9 mouse cellular contexts compared by ENCODE assay signal in the genomic region with DNA sequence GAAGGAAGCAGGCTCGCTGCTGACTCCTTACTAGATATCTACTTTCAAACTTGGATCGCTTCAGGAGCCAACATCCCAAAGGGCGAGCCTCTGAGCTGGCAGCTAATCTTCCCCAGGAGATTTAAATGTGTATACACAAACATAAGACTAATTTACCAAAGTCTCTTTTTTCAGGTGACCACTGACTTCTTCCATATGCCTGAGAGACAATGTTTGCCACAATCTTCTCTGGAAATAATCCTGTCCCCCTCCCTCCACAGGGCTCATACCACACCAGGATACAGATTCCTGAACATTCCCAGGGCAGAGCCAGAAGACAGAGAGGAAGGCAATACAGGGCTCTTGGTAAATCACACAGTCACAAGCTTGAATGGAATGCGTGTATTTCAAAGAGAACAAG. TPM values are rescaled to one million over a fixed set of nuclear protein-coding genes. Genes with fewer than 3 reads are reported as not detected.
DNase-seq lines count a peak whose midpoint lies in the region; ATAC-seq and TF ChIP-seq lines count a peak whose summit lies in the region.
"Had no signal": no experiment of that assay in that cellular context is flagged by ENCODE, and none has a peak within 500 bp of the region (broad histone marks: within the 10 kb centered on the region; RNA-seq: fewer than 3 reads in every experiment).

No protein-coding gene starts in this region.

- no peak overlapping the region for H3K27ac ChIP-seq in kidney, postnatal 0 days
- H3K27ac ChIP-seq in embryonic facial prominence, embryonic 12.5 days: no peak overlapping the region
- H3K27ac ChIP-seq in hindbrain, embryonic 16.5 days (ENCODE audit: low read depth, low read length): no peak overlapping the region
- no peak overlapping the region for H3K27ac ChIP-seq in midbrain, postnatal 0 days (ENCODE audit: low read depth, low read length)

- ATAC-seq in kidney, postnatal 0 days (replicated peaks; ENCODE audit: low FRiP score, low read depth): no peak
- no peak for ATAC-seq in embryonic facial prominence, embryonic 12.5 days (ENCODE audit: insufficient number of reproducible peaks, insufficient read depth, low FRiP score, low TSS enrichment)
- ATAC-seq in hindbrain, embryonic 16.5 days: no peak
- ATAC-seq in midbrain, postnatal 0 days (ENCODE audit: low FRiP score): no peak
- no peak for ATAC-seq in activated CD4-positive, CD25-positive, alpha-beta regulatory T cell, adult 4 months
- no peak for ATAC-seq in cerebellum, adult (ENCODE audit: insufficient number of reproducible peaks, low FRiP score, low TSS enrichment)

- no peaks in the 10 kb centered on the region for H3K27me3 ChIP-seq in kidney, postnatal 0 days (ENCODE audit: insufficient read depth, low read length)
- H3K27me3 ChIP-seq in embryonic facial prominence, embryonic 12.5 days: no peaks in the 10 kb centered on the region
- H3K27me3 ChIP-seq in hindbrain, embryonic 16.5 days (replicated peaks; ENCODE audit: control insufficient read depth, insufficient read depth, low read length): no peaks in the 10 kb centered on the region
- H3K27me3 ChIP-seq in midbrain, postnatal 0 days (ENCODE audit: insufficient read depth, low read length): no peaks in the 10 kb centered on the region

- no peak for TF ChIP-seq CTCF in kidney, postnatal 0 days (IDR thresholded peaks at IDR 0.05; ENCODE audit: low read depth)
- TF ChIP-seq CTCF in midbrain, postnatal 0 days (IDR thresholded peaks at IDR 0.05): no peak

- no peak for DNase-seq in kidney, postnatal 0 days (ENCODE audit: low spot score)
- no peak for DNase-seq in kidney, postnatal 14 days
- DNase-seq in midbrain, postnatal 0 days (ENCODE audit: low spot score): no peak
- DNase-seq in T-cell, adult 2 months (ENCODE audit: low spot score): no peak
- DNase-seq: gastrocnemius, postnatal 25 days had no signal

- 73% methylated on average over 4 of the region's 4 CpGs for WGBS in kidney, postnatal 0 days
- WGBS in embryonic facial prominence, embryonic 12.5 days: 65% methylated on average over 4 of the region's 4 CpGs
- WGBS in hindbrain, embryonic 16.5 days: 78% methylated on average over 4 of the region's 4 CpGs
- 78% methylated on average over 4 of the region's 4 CpGs for WGBS in midbrain, postnatal 0 days

- peak overlapping the region; percentile 86; the same call in 1 of the 2 replicates for H3K4me3 ChIP-seq in kidney, postnatal 0 days (replicated peaks; ENCODE audit: low read depth, low read length)
- peak overlapping the region; percentile 84 for H3K4me3 ChIP-seq in embryonic facial prominence, embryonic 12.5 days
- peak overlapping the region; percentile 91 for H3K4me3 ChIP-seq in hindbrain, embryonic 16.5 days (ENCODE audit: low read length)
- H3K4me3 ChIP-seq in midbrain, postnatal 0 days (ENCODE audit: low read depth, low read length): peak overlapping the region; percentile 98

- peaks cover 6% of the 10 kb centered on the region; the same call in 1 of the 2 replicates for H3K9me3 ChIP-seq in kidney, postnatal 0 days (replicated peaks; ENCODE audit: low read length)
- peaks cover 23% of the 10 kb centered on the region for H3K9me3 ChIP-seq in embryonic facial prominence, embryonic 12.5 days
- H3K9me3 ChIP-seq in hindbrain, embryonic 16.5 days (ENCODE audit: control insufficient read depth, low read length): peaks cover 13% of the 10 kb centered on the region
- 0 out of 2 replicates have a peak, but pooled peaks cover 6% of the 10 kb centered on the region for H3K9me3 ChIP-seq in midbrain, postnatal 0 days (ENCODE audit: low read length)

- H3K4me2 ChIP-seq in kidney, postnatal 0 days (ENCODE audit: low read length): peak overlapping the region; percentile 63; the same call in 1 of the 2 replicates
- peak overlapping the region; percentile 79 for H3K4me2 ChIP-seq in embryonic facial prominence, embryonic 12.5 days (replicated peaks)
- peak overlapping the region; percentile 97 for H3K4me2 ChIP-seq in hindbrain, embryonic 16.5 days (ENCODE audit: low read length)
- peak overlapping the region; percentile 65 for H3K4me2 ChIP-seq in midbrain, postnatal 0 days (ENCODE audit: low read depth, low read length, poor library complexity, severe bottlenecking)

- H3K4me1 ChIP-seq in kidney, postnatal 0 days (replicated peaks; ENCODE audit: insufficient read depth, low read length): peaks cover 11% of the 10 kb centered on the region; the same call in 1 of the 2 replicates
- H3K4me1 ChIP-seq in embryonic facial prominence, embryonic 12.5 days: peaks cover 25% of the 10 kb centered on the region
- peaks cover 30% of the 10 kb centered on the region for H3K4me1 ChIP-seq in hindbrain, embryonic 16.5 days (ENCODE audit: control insufficient read depth, insufficient read depth, low read depth, low read length)
- H3K4me1 ChIP-seq in midbrain, postnatal 0 days (ENCODE audit: insufficient read depth, low read length): peaks cover 12% of the 10 kb centered on the region; the same call in 1 of the 2 replicates

- no peak overlapping the region for H3K9ac ChIP-seq in kidney, postnatal 0 days (ENCODE audit: low read depth, low read length)
- peak overlapping the region; percentile 97; the same call in 1 of the 2 replicates for H3K9ac ChIP-seq in embryonic facial prominence, embryonic 12.5 days
- peak overlapping the region; percentile 95 for H3K9ac ChIP-seq in hindbrain, embryonic 16.5 days (ENCODE audit: low read depth, low read length)
- no peak overlapping the region for H3K9ac ChIP-seq in midbrain, postnatal 0 days (replicated peaks; ENCODE audit: low read length, poor library complexity, severe bottlenecking)

- H3K36me3 ChIP-seq in kidney, postnatal 0 days (ENCODE audit: insufficient read depth, low read length): peaks cover 6% of the 10 kb centered on the region; the same call in 1 of the 2 replicates
- peaks cover 41% of the 10 kb centered on the region for H3K36me3 ChIP-seq in embryonic facial prominence, embryonic 12.5 days
- peaks cover 25% of the 10 kb centered on the region for H3K36me3 ChIP-seq in hindbrain, embryonic 16.5 days (ENCODE audit: control insufficient read depth, insufficient read depth, low read length)
- peaks cover 9% of the 10 kb centered on the region for H3K36me3 ChIP-seq in midbrain, postnatal 0 days (ENCODE audit: insufficient read depth, low read length)

RNA-seq across cellular contexts. Expression of a gene that starts 4.8 kb away (rescaled TPM):
- 80.4 and 85.9 TPM in 2 replicates for polyA plus RNA-seq in kidney, postnatal 0 days (2015; fragmentation: Nextera tagmentation; extraction: Ambion mirVana)
- polyA plus RNA-seq in embryonic facial prominence, embryonic 12.5 days (2016; fragmentation: Nextera tagmentation; extraction: Ambion mirVana): 1,910 and 2,445 TPM in 2 replicates
- 6,388 and 6,390 TPM in 2 replicates for polyA plus RNA-seq in hindbrain, embryonic 16.5 days (2015; fragmentation: Nextera tagmentation; extraction: Ambion mirVana)
- 7,900 and 8,478 TPM in 2 replicates for total RNA-seq in midbrain, postnatal 0 days (2014; rRNA removed)
- polyA plus RNA-seq in midbrain, postnatal 0 days (2015; fragmentation: Nextera tagmentation; extraction: Ambion mirVana): 8,374 and 8,478 TPM in 2 replicates
- polyA plus RNA-seq in activated CD4-positive, CD25-positive, alpha-beta regulatory T cell, adult 4 months (2017; shearing (Covaris generic)): under 1 TPM in 1 of 2 experiments, not detected in 1; 0.56 TPM

RNA-seq across cellular contexts. Expression of a gene that starts 6.4 kb away (rescaled TPM):
- 46.1 and 48.2 TPM in 2 replicates for polyA plus RNA-seq in kidney, postnatal 0 days (2015; fragmentation: Nextera tagmentation; extraction: Ambion mirVana)
- polyA plus RNA-seq in embryonic facial prominence, embryonic 12.5 days (2016; fragmentation: Nextera tagmentation; extraction: Ambion mirVana): 77.9 and 84.8 TPM in 2 replicates
- polyA plus RNA-seq in hindbrain, embryonic 16.5 days (2015; fragmentation: Nextera tagmentation; extraction: Ambion mirVana): 288 and 298 TPM in 2 replicates
- total RNA-seq in midbrain, postnatal 0 days (2014; rRNA removed): 307 and 309 TPM in 2 replicates
- polyA plus RNA-seq in midbrain, postnatal 0 days (2015; fragmentation: Nextera tagmentation; extraction: Ambion mirVana): 394 and 397 TPM in 2 replicates
- 10 to 100 TPM; 12.9 to 17.7 TPM for polyA plus RNA-seq in activated CD4-positive, CD25-positive, alpha-beta regulatory T cell, adult 4 months (2017; shearing (Covaris generic))

Comparison
In these comparisons a context has a peak if more than half of its experiments do, and no peak if none do; other contexts are left out.
1. H3K9ac ChIP-seq: peak in embryonic facial prominence, embryonic 12.5 days (single experiment) and hindbrain, embryonic 16.5 days (single experiment); none in kidney, postnatal 0 days (single experiment) and midbrain, postnatal 0 days (single experiment).
2. RNA of a gene that starts 4.8 kb away (polyA plus RNA-seq): 8,374 to 8,478 TPM in midbrain, postnatal 0 days, 6,388 to 6,390 TPM in hindbrain, embryonic 16.5 days, 1,910 to 2,445 TPM in embryonic facial prominence, embryonic 12.5 days and 80.4 to 85.9 TPM in kidney, postnatal 0 days; 0.56 TPM in activated CD4-positive, CD25-positive, alpha-beta regulatory T cell, adult 4 months; every median in the first group is over 10 times any median in the second.
3. Peak in every context shown above with its lines, with median percentiles within 50 percentile points of each other: H3K4me2 ChIP-seq and H3K4me3 ChIP-seq.